Mouse (Mus musculus) lung, embryonic 15.5 days (tissue): ENCODE measurements at regions not wholly inside any gene's neighbourhood (a gene's known extent, or its start where the extent isn't known, plus 50 kb on each side); places are given as distances from the start of the nearest gene placed in this dataset.

ENCODE experiments used
- ATAC-seq: fragments of 200-750 bp; cut with Nextera tagmentation; 2 replicates; pipeline ENCODE4 v1.8.0; 2017; ENCODE audit warnings: moderate number of reproducible peaks, borderline replicate concordance; ENCODE audit not compliant: low FRiP score, low TSS enrichment; ENCODE audit errors: extremely low read depth
- H3K27ac ChIP-seq: fragments of 300-500 bp; sonication (generic); 2 replicates; pipeline ENCODE4 v1.5.1; 2015; ENCODE audit warnings: moderate library complexity, mild to moderate bottlenecking, inconsistent platforms
- H3K27me3 ChIP-seq: fragments of 300-500 bp; sonication (generic); 2 replicates; pipeline ENCODE4 v1.6.1; 2015; ENCODE audit warnings: inconsistent platforms
- H3K36me3 ChIP-seq: fragments of 300-500 bp; sonication (generic); 2 replicates; pipeline ENCODE4 v1.6.1; 2015; ENCODE audit warnings: inconsistent platforms
- H3K4me1 ChIP-seq: fragments of 300-500 bp; sonication (generic); 2 replicates; pipeline ENCODE4 v1.6.1; 2015; ENCODE audit warnings: inconsistent platforms
- H3K4me2 ChIP-seq: fragments of 300-500 bp; sonication (generic); 2 replicates; pipeline ENCODE4 v1.6.1; 2015; ENCODE audit warnings: inconsistent platforms, mild to moderate bottlenecking, moderate library complexity
- H3K4me3 ChIP-seq: fragments of 300-500 bp; sonication (generic); 2 replicates; pipeline ENCODE4 v1.5.1; 2015; ENCODE audit warnings: mild to moderate bottlenecking, inconsistent platforms
- H3K9ac ChIP-seq: fragments of 300-500 bp; sonication (generic); 2 replicates; pipeline ENCODE4 v1.6.1; 2015; ENCODE audit warnings: inconsistent platforms
- H3K9me3 ChIP-seq: fragments of 300-500 bp; sonication (generic); 2 replicates; pipeline ENCODE4 v1.6.1; 2016; ENCODE audit warnings: inconsistent platforms
- WGBS: fragments of 180-500 bp; shearing (Covaris S2); methylation state at CpG from one replicate; pipeline ENCODE4 v1.1.7; 2015; 5-methylcytosine and 5-hydroxymethylcytosine counted together

- WGBS, result 73% methylated on average over 2 of the region's 2 CpGs
- Histone ChIP-seq H3K4me2 (no peak overlapping the region), H3K9me3 (no peaks in the 10 kb centered on the region)
Measured at GRCm38 (mm10) chrX:17712919-17713318, 140.8 kb upstream of the Fundc1 start.

GRCm38 (mm10) chrX:17712475-17712874 is 140.3 kb upstream of the Fundc1 start:
- H3K4me3 ChIP-seq, result no peak overlapping the region
- H3K9me3 ChIP-seq, result no peaks in the 10 kb centered on the region
- H3K36me3 ChIP-seq, result no peaks in the 10 kb centered on the region
- H3K27me3 ChIP-seq, result no peaks in the 10 kb centered on the region
- H3K4me1 ChIP-seq, result no peaks in the 10 kb centered on the region
- ATAC-seq, result no peak
- no peak overlapping the region for H3K9ac ChIP-seq
- H3K27ac ChIP-seq, result no peak overlapping the region
- no peak overlapping the region for H3K4me2 ChIP-seq

More at GRCm38 (mm10) chrX:17712919-17713318, 140.8 kb upstream of the Fundc1 start:
- no peak overlapping the region for H3K27ac ChIP-seq
- no peak for ATAC-seq
- no peaks in the 10 kb centered on the region for H3K36me3 ChIP-seq
- no peaks in the 10 kb centered on the region for H3K4me1 ChIP-seq
- H3K9ac ChIP-seq, result no peak overlapping the region
- H3K4me3 ChIP-seq, result no peak overlapping the region
- no peaks in the 10 kb centered on the region for H3K27me3 ChIP-seq
